Mouse (Mus musculus): ENCODE results near the gene Rexo5.

Gene Rexo5

DNA sequence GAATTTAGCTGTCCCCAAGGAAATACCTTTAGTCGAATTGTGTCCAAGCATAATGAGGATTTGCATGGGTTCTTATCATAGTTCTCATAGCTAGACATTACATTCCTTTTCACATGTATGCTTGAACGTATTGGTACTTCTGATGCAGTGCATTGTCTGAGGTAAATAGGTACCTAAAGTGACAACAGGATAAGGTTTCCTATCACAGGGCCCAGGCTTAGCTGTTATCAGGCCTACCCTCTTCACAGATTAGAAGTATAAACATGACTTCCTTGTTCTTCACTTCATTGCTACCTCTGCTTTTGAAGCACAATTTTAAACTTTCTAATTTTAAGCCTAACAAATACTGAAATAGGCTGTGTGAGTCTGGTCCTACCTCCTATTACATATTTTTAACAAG lies 51.7 kb downstream of the Rexo5 start:
- DNase-seq: no peak

DNA sequence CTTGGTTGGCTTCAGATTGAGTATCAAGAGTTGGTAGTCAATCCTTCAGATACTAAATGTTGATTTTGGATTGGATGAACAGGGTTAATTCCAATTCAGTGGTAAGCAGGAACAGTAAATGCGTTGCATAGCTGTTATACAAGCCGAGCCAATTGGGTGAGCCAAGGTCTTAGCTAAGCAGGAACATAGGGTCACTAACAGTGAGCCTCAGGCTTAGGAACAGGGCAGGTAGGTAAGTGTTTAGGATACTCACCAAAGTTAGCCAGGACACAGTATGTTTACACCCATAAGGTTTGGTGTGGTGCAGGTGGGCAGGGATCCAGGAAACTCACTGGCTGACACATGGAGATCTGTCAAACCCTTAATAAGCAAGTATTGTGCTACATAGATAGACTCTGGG lies 53.6 kb downstream of the Rexo5 start:
- no peak for DNase-seq

DNA sequence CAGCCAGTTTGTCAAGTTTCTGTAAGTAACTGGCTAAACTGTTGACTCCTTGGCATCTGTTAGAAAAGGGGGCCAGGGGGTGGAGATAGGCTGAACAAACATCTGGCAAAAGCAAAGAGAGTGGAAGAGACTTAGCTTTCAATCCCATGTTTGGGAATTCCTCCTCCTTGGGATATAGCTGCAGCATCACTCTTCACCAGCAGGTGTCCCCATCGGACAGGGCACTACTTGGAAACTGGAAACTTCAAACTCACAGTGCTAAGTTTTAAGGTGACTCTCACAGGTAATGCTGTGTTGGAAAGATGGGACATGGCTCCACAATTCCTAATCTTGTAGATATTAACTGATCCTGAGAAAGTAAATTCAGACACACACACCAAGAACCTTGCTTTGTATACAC lies 55.3 kb downstream of the Rexo5 start:
- peak; percentile 60 for DNase-seq

DNA sequence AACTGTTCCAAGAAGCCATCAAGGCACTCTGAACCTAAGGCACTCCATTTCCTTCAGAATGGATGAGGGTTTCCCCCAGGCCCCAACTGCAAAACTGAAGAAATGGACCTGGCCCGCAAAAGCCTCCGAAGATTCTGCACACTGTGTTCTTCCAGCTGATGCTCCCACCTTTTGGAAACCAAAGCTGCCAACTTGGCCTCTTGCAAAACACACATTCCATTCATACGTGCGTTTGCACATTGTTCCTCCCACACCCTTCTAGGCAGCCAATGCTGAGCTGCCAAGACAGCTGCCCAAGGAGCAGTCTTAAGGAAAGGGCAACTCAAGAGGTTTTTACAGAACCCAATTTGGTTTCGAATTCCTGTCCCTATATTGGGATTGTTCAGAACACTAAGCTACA lies 56.9 kb downstream of the Rexo5 start:
- no peak for DNase-seq

DNA sequence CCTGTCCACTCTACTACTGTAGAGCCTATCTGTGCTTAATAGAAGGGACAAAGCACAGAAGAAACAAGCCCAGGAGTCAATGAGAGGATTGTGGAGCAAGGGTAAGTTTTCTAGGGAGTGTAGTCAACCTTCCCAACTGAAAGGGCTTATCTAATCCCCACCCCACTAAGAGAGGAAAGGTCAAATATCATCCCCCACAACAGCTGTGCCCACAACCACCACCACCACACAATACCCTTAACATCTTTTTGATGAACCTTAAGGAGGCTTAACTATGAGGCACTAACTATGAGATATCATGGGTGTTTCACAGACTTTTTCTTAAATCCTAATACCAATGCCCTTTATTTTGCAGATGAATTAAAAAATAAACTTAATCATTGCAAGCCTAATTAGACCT lies 58.7 kb downstream of the Rexo5 start:
- no peak for DNase-seq

DNA sequence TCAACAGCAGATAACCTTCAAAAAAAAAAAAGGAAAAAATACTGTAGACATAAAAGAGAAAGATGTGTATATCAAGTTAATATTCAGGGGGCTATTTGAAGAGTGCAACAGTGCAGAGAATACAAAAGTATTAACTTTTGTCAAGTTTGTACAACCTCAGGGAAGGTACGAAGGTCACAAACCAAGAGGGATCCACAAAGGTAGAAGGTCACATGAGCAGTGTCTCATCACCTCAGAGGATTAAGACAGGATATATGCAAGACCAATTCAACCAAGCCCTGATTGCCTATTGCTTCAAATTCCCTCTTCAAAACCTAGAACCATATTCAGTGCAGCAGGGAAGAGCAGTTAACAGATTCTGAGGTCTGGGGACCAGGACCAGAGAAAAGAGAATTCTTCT lies 59.4 kb downstream of the Rexo5 start:
- no peak for DNase-seq

DNA sequence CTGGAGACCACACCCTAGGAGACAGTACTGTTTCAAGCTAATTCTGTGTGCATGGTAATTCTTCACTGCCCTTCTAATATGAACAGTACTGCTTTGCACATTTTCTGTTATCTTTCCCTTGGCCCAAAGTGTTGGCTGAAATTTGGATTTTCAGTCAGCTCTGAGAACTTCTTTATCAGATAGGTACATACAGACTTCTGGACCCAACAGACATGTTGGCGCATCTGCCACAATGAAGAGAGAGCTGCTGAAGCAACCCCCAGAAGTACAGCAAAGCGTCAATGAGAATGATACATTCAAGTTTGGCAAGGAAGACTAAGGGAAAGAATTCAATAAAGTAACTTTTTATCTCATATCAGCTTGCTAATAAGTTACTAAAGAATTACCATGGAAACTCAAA lies 60.6 kb downstream of the Rexo5 start:
- no peak for DNase-seq

DNA sequence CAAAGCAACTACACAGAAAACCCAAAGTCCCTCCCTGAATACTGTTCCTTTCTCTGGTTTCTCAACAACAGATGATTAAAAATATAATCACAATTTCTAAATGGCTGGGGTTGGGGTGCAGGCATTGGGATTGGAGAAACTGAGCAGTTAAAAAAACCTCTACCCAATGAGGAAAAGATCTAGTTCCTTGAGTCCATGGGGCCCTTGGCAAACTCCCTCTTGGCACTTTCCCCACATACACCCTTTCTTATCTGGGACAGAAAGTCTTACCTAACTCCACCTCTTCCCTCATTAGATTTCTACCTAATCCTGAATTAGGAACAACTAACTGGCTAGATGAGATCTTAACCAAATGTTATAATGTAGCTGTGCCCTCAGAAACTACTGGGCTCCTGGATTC lies 61.2 kb downstream of the Rexo5 start:
- DNase-seq: no peak

DNA sequence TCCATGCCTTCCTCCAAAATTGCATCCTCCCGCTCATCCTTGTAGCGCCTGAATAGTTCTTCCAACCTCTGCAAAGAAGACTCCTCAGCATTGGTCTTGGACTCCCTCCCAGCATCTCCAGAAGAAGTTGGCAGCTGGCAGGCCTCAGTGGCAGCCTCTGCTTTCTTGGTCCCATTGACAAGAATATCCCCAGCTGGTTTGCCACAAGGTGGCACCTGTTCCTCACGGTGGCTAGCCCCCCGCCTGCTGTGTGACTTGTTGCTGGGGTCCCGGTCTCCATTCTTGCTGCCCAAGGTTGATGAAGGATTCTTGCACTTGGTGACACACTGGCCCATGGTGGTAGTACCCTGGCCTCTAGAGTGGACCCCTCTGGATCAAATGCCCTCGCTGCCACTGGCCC lies 65.7 kb downstream of the Rexo5 start:
- peak; percentile 51 for DNase-seq

DNA sequence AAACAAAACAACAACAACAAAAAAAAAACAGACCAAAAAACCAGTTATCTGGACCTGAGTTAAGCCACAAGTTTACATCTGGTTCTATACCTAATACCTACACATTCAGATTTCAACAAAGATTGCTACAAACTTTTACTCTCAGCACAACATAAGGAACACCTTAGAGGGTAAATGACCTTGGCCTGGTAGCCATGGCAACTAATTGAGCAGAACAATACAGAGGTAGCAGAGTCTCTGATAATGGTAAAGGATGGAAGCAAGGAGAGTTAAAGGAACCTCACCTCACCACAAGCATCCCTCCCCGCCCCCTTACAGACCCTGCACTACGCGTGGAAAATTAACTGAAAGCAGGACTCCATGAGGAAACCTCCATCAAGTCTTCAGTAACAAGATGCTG lies 66.3 kb downstream of the Rexo5 start:
- no peak for DNase-seq

DNA sequence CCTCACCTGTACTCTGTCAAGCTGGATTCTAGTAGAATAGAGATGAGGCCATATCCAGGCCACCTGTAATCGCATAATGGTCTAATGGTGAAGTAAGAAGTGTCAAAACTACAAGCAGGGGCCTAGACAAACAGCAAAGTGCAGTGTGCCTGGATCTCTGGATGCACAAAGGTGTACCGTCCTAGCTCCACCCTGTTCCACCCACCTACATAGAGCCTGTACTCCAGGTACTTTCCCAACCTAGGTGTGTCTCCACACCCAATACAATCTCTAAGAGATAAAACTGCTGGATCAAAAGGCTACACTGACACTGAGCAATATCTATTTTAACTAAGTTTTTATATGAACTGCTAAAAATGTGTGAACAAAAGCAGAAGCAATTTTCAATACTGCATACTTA lies 66.7 kb downstream of the Rexo5 start:
- no peak for DNase-seq

DNA sequence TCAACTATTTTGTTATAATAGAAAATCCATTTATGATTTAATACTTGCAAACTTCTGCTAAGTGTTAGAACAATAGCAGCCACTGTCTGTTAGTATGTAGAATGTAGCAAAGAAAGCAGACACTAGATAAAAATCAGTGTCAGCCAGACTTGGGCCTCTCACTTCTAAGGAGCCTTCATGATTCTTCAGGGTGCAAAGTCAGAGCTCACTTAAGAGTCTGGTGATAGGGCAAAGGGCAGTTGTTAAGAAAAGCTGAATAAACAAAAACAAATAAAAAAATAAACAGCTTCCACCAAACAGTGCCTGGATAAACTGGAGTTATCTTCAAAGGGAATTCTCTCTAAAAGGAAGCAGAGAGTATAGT lies 67.1 kb downstream of the Rexo5 start:
- DNase-seq: no peak

DNA sequence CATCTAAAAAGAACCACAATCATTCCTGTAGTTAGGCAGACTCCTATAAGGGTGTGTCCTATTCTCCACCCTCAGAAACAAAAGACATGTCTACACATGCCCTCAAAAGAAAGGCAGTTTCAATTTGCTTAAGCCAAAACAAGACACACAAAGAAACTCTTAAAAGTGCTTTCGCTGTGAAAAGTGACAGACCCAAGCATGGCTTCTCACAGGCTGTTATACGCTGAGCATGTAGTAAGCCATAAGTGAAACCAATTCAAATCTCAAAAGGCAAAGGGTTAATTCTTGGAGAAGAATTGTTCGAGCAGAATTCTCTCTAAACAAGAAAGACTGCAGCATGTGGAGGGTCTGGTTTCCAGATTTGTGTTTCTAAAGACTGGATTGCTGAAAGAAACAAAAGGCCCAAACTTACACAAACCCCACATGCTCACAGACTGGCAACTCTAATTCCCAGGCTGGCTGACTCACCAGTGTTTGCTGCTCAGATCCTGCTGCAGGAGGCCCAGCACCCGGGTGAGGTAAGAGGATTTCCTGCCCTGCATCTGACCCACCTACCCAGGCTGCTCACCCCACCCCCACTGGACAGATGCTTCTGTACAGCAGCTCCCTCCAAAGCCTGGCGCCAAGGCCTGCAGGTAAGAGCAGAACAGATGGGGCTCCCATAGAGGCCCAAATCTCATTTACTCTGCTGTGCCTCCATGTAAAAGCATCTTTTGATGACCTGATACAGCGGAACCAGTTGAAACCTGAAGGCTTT lies 67.7 kb downstream of the Rexo5 start:
- DNase-seq: peak; percentile 72

DNA sequence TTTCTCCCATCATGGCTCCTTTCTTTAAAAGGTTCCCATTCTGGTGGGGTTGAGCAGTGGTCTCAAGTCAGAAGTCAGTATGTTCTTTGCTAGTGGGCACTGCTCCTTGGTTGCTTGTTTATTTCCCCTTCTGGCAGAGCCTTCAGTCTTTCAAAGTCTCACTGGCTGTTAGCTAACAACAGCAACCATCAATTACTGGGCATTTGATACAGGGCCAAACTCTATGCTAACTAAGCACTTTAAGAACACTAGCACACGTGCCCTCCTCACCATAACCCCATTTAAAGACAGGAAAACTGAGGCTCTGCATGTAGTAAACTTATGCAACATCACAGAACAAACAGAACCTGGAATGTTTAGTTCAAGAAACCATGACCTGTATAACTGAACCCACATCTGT lies 68.4 kb downstream of the Rexo5 start:
- DNase-seq: no peak

DNA sequence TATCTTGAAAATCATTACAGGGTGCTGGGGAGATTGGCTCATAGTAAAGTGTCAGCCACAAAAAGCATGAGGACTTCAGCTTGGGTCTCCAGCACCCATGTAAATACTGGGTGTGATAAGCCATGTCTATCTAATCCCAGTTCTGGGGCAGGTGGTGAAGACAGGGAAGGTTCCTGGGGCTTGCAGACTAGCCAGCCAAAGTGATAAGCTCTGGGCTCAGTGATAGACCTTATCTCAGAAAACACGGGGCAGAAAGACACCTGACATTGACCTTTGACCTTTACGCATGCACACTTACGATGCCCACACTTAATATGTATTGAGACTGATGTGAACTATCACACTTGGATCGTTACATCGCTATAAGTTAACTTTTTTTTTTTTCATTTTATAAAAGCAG lies 70.7 kb downstream of the Rexo5 start:
- no peak for DNase-seq

DNA sequence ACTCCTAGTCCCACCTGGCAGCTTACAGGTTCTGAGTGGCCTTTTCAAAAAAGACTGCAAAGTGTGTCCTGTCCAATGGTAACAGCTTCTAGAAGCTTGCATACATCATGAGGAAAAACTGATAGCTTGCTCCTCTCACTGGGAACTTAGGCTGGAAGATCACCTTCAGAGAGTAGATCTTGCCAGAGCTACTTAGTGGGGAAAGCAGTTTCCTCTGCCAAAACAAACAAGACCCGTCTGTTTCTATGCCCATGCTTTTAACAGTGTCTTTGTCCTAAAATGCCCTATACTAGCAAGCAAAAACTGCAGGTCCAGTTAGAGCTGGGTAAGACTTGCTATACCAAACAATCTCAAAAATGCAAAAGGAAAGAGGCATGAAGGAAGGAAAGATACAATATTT lies 72.3 kb downstream of the Rexo5 start:
- DNase-seq: no peak

DNA sequence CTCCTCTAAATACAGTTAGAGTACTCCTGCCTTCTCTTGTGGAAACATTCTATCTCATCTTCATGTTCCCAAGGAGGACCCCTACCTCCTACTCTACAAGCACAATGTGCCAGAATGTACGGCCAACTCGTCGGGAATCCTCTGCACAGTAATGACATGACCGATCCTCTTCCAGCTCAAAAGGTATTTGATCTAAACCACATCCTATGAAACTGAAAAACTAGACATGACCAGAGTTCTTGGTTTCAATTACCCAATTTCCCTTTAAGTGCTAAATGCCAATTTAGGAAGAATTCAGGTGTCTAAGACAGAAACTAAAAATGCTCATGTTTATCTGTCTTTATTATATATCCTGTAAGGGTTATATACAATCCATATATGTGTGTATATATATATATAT lies 78.4 kb downstream of the Rexo5 start:
- no peak for DNase-seq

DNA sequence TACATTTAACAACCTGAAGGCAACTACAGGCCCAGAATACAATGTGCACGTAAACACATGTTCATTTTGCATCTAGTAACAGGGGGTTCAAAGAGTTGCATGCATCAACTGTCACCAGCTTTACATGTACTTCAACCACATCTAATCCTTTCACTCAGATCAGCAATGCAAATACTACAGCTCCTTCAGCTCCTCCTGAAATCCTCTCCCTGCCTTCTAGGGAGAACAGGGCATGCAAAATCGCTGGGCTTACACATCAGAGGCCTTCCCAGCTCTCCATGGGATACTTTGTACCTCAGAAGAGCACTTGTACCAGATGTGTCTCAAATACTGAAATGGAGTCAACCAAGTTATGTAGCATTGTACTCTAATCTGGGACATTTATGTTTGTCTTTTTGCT lies 79.2 kb downstream of the Rexo5 start:
- DNase-seq: no peak

DNA sequence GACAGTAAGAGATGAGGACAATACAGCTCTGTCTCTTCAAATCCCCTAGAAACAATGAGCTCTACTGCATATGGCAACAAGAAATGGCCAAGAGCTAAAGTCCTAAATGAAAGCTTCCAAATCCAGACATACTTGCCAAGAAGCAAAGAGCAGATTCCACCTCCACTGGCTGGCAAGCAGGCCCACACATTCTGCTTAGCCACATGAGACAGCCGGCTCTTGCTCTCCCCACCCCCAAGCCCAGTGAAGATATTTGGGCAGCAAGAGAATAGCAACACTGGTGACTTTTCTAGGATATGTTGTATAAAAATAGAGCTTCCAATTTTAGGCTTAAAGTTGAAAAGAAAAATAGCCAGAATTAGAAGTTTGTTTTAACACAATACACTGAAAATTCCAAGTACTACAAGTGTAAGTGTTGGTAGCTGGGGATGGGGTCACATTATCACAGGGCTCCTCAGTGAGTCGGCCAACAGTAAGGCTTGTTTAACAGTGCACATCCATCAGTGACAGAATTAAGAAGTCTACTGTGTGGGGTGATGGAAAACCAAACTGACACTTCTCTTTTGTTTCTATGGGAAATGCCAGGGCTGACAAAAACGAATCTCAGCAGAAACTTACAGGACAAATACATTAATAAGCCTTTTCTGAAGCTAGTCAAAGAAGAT lies 82.1 kb downstream of the Rexo5 start:
- DNase-seq: no peak

DNA sequence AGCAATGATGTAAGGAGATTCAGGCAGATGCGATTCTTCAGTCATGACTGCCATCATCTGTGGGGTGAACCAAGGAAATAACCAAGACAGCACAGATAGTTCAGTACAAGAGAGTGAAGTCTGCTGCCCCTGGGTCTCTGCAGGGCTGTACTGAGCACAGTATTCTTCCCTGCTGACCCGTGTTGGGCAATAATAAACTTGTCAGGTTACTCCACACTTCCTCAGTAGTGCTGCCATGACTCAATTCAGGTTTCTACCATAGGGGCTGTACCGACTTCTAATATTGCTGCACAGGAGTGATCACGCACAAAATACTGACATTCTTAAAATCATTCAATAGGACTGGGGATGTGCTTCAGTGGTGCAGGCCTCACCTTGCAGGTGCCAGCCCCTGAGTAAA lies 85.4 kb downstream of the Rexo5 start:
- no peak for DNase-seq

DNA sequence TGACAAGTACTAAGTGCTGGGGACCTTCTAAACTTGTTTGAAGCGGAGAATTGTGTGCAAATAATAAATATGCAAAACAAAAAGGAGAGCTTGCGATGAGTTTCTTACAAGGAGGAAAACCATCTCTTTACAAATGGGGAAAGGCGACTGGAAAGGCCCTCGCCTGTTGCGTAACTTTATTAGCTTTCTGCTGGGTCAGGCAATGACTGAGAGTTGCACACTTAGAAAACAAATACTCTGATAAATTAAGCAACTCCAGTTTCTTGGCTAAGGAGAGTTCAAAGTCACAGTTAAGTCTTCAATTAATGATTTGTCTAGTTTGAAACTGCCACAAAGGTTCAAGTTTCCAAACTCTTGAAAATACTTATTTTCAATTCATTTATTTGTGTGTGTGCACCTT lies 86.5 kb downstream of the Rexo5 start:
- no peak for DNase-seq

DNA sequence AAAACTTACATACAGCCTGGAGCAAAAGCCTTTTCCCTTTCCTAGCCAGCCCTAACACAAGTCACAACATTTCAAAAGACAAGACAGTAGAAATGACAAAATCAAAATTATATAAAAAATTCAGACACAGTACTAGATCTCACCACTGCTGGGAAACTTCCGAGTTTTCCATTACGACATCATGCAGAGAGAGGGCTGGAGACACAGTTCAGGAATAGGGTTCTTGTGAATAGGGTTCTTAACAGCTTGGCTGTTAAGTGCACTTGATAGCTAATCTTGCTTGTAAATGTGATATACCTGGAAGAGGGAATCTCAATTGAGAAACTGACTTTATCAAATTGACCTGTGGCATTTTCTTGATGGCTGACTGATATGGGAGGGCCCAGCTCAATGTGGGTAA lies 87.4 kb downstream of the Rexo5 start:
- no peak for DNase-seq

DNA sequence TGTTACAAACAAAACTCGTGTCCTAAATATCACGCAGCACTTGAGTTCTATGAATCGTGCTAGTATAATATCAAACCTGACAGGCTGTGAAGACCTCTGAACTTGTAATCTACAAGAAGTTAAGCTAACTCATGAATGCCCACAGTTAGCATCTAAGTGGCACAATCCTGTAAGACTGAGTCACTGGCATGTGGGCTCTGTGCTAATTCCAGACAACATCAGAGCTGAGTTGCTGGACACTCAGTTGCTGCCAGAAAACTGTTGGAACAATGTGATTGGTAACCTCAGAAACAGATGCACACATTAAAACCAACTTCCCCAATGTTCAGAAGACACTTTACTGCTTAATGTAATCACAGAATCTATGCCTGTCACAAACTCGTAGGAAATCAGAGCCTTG lies 94.1 kb downstream of the Rexo5 start:
- no peak for DNase-seq

DNA sequence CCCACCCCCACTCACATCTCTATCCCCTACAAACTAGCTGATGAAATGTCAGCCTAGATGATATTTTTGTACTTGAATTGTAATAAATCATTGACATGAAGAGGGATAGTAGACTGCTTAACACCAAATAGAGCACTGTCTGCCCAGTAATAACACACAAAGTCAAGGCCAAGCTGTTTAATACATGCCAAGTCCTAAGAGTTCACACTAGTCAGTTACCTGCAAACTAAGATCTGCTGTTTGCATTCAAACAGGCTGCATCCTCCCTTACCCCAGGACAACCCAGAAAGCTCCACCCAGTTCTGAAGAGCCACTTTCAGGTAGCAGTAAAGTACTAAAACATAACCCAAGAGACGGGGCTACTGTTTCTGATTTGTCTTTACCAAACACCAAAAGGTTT lies 98.4 kb downstream of the Rexo5 start:
- no peak for DNase-seq

DNA sequence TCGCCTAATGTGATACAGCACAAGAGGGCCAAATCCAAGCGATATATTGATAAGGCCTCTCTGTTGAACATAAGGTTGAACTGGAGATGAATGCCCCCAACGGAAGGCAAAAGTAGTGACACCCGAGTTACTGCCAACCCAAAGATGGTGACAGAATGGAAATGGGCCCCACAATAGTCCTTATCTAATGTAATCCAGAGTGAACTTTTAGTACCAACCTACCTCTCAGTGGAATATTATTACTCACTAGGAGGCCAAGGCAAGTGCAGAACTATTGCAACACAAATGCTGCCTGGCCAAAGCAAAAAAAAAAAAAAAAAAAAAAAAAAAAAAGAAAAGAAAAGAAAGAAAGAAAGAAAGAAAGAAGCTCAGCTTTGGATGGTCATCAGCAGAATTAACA lies 98.9 kb downstream of the Rexo5 start:
- DNase-seq: no peak

All from thymus, postnatal 4 days (tissue).